Mouse (Mus musculus): ENCODE data around the gene Hapln1. TPM values are rescaled to one million over a fixed set of nuclear protein-coding genes. Genes with fewer than 3 reads are reported as not detected.
A peak's percentile ranks its signal among the peaks of the same experiment; 100 is the strongest.

Gene Hapln1
- total RNA-seq, 1 experiment = 0.58 TPM

DNA sequence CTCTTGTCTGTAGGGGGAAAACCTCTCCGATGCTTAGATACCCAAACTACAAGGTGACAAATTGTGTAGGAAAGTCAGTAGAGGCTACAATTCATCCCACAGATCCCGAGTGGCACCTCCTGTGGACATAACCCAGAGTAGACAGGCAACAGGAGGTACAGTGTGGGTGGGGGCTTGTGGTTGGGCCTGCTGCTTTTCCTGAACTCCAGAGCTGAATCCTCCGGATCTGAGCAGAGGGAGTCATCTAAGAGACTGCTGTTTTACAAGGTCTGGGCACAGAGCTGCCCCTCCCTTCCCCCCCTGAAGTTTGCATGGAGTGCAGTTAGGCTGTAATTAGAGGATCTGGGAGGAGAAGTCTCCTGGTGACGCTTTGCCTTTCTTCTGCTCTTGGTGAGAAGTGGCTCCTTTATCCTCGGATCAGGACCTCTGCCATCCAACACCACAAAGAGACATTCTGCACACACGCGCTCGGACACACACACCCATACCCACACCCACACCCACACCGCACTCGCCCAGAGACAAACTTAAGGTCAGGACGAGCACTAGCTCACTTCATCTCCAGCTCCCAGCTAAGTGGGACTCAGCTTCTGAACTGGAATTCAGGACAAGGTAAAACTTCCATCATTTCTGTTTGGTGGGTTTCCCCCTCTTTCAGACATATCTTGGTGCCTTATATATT, 846 bp downstream of the Hapln1 start:
- H3K4me1 ChIP-seq (ENCODE audit: control insufficient read depth in 2 of 2, insufficient read depth in 2 of 2, low read length in 2 of 2, poor library complexity in 1 of 2) = peaks cover 0 to 2% of the 10 kb centered on the region in 2 experiments; a peak in 1 of 4 replicates
- H3K36me3 ChIP-seq (ENCODE audit: control insufficient read depth, insufficient read depth, low read length, poor library complexity, severe bottlenecking) = no peaks in the 10 kb centered on the region
- TF ChIP-seq CHD2 (IDR thresholded peaks at IDR 0.05; ENCODE audit: low read depth, low read length) (no peak), HCFC1 (IDR thresholded peaks at IDR 0.05; ENCODE audit: borderline replicate concordance, insufficient read depth, low read length) (no peak), MAFK (IDR thresholded peaks at IDR 0.05; ENCODE audit: insufficient read depth, low read depth, low read length) (no peak), ZNF384 (IDR thresholded peaks at IDR 0.05; ENCODE audit: low read depth, low read length) (no peak), ZC3H11A (IDR thresholded peaks at IDR 0.05; ENCODE audit: borderline replicate concordance, low read depth, low read length) (no peak)
- in situ Hi-C loops (cut with MboI; ENCODE audit: low sequenced_read_pairs in 2 of 2, unreplicated experiment in 2 of 2) = no loop called here
- no peaks in the 10 kb centered on the region for H3K9me3 ChIP-seq (ENCODE audit: control insufficient read depth, insufficient read depth, low read depth, low read length)
- DNase-seq (ENCODE audit: low read depth, low spot score) = no peak
- H3K4me3 ChIP-seq (ENCODE audit: insufficient read depth in 1 of 2, low read depth in 1 of 2, low read length in 2 of 2, poor library complexity in 1 of 2, severe bottlenecking in 1 of 2) = no peak overlapping the region
- no peak overlapping the region for H3K27ac ChIP-seq (ENCODE audit: insufficient read depth, low read depth, low read length, poor library complexity, severe bottlenecking)
- no peak overlapping the region for H3K9ac ChIP-seq (ENCODE audit: insufficient read depth, low read depth, low read length, poor library complexity, severe bottlenecking)

DNA sequence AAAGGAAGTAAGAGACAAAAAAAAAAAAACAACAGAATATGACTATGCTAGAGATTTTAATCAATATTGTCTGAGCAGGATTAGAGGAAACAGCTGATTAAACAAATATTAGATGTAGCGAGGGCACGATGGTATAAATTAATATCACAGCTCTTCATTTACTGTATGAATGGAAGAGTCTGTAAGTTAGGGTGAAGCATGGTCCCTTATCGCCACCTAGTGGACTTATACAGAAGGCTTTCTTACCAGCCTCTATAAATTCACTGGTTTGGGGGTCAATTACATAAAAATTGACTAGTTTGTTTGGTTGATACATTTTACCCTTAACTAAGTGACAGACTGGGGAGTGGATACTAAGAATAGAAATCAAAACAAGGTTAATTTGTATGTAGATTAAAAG, 3.4 kb downstream of the Hapln1 start:
- Histone ChIP-seq H3K36me3 (ENCODE audit: control insufficient read depth, insufficient read depth, low read length, poor library complexity, severe bottlenecking) (no peaks in the 10 kb centered on the region), H3K4me3 (ENCODE audit: insufficient read depth in 1 of 2, low read depth in 1 of 2, low read length in 2 of 2, poor library complexity in 1 of 2, severe bottlenecking in 1 of 2) (no peak overlapping the region), H3K9me3 (ENCODE audit: control insufficient read depth, insufficient read depth, low read depth, low read length) (no peaks in the 10 kb centered on the region), H3K27ac (ENCODE audit: insufficient read depth, low read depth, low read length, poor library complexity, severe bottlenecking) (no peak overlapping the region), H3K9ac (ENCODE audit: insufficient read depth, low read depth, low read length, poor library complexity, severe bottlenecking) (no peak overlapping the region), H3K4me1 (ENCODE audit: control insufficient read depth in 2 of 2, insufficient read depth in 2 of 2, low read length in 2 of 2, poor library complexity in 1 of 2) (peaks cover 0 to 2% of the 10 kb centered on the region in 2 experiments; a peak in 1 of 4 replicates)
- peak; percentile 48 for DNase-seq (ENCODE audit: low read depth, low spot score)
- TF ChIP-seq HCFC1 (IDR thresholded peaks at IDR 0.05; ENCODE audit: borderline replicate concordance, insufficient read depth, low read length) (no peak), ZC3H11A (IDR thresholded peaks at IDR 0.05; ENCODE audit: borderline replicate concordance, low read depth, low read length) (peak; percentile 83), MAFK (IDR thresholded peaks at IDR 0.05; ENCODE audit: insufficient read depth, low read depth, low read length) (no peak), ZNF384 (IDR thresholded peaks at IDR 0.05; ENCODE audit: low read depth, low read length) (no peak), CHD2 (IDR thresholded peaks at IDR 0.05; ENCODE audit: low read depth, low read length) (no peak)
- in situ Hi-C loops (cut with MboI; ENCODE audit: low sequenced_read_pairs in 2 of 2, unreplicated experiment in 2 of 2) = no loop called here

DNA sequence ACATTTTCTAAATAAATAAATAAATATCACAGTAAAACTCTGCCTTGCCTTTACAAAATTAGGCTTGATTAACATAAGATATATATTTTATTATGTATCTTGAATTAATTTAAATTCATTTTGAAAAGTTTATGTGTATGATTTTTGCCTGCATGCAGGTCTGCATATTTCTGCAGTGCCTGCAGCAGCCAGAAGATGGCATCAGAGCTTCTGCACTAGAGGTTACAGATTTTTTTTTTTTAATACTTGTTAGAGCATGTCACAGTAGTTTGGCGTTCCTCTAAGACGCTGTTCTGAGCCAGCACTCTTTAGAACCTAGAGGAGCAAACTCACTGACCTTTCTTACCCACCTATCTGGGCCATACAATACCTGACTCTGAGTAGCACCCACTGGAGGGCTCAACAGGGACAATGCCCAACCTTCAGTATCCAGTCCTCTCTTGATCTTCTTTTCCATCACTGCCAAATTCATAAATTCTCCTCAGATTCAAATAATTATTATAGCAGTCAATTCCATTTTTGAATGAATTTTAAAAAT, 8.7 kb downstream of the Hapln1 start:
- no peak for DNase-seq (ENCODE audit: low read depth, low spot score)
- H3K4me1 ChIP-seq (ENCODE audit: control insufficient read depth in 2 of 2, insufficient read depth in 2 of 2, low read length in 2 of 2, poor library complexity in 1 of 2) = no peaks in the 10 kb centered on the region
- no peaks in the 10 kb centered on the region for H3K36me3 ChIP-seq (ENCODE audit: control insufficient read depth, insufficient read depth, low read length, poor library complexity, severe bottlenecking)
- no peak overlapping the region for H3K9ac ChIP-seq (ENCODE audit: insufficient read depth, low read depth, low read length, poor library complexity, severe bottlenecking)
- H3K4me3 ChIP-seq (ENCODE audit: insufficient read depth in 1 of 2, low read depth in 1 of 2, low read length in 2 of 2, poor library complexity in 1 of 2, severe bottlenecking in 1 of 2) = no peak overlapping the region
- in situ Hi-C loops (cut with MboI; ENCODE audit: low sequenced_read_pairs in 2 of 2, unreplicated experiment in 2 of 2) = no loop called here
- H3K27ac ChIP-seq (ENCODE audit: insufficient read depth, low read depth, low read length, poor library complexity, severe bottlenecking) = no peak overlapping the region
- no peaks in the 10 kb centered on the region for H3K9me3 ChIP-seq (ENCODE audit: control insufficient read depth, insufficient read depth, low read depth, low read length)
- TF ChIP-seq HCFC1 (IDR thresholded peaks at IDR 0.05; ENCODE audit: borderline replicate concordance, insufficient read depth, low read length) = no peak
- TF ChIP-seq CHD2 (IDR thresholded peaks at IDR 0.05; ENCODE audit: low read depth, low read length) = no peak
- TF ChIP-seq ZNF384 (IDR thresholded peaks at IDR 0.05; ENCODE audit: low read depth, low read length) = peak; percentile 85
- TF ChIP-seq ZC3H11A (IDR thresholded peaks at IDR 0.05; ENCODE audit: borderline replicate concordance, low read depth, low read length) = peak; percentile 26; the same call in 1 of the 2 replicates
- no peak for TF ChIP-seq MAFK (IDR thresholded peaks at IDR 0.05; ENCODE audit: insufficient read depth, low read depth, low read length)

DNA sequence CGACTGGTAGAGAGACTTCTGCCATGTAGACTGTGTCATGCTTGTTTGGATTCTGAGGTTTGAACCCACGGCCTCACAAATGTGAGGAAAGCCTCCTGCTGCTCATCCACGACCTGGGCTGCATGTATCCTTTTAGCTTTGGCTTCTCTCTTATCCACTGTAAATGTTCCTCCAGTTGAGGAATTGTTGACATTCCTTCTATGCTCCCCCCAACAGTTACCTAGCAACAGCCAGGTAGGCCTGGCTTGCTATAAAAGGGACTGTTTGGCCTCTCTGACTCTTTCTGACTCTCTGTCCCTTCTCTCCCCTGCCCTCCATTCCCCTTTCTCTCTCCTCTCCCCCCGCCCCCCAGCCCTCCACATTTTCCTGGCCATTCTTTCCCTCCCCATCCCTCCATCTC, 9.9 kb downstream of the Hapln1 start:
- TF ChIP-seq ZC3H11A (IDR thresholded peaks at IDR 0.05; ENCODE audit: borderline replicate concordance, low read depth, low read length) (no peak), CHD2 (IDR thresholded peaks at IDR 0.05; ENCODE audit: low read depth, low read length) (no peak), ZNF384 (IDR thresholded peaks at IDR 0.05; ENCODE audit: low read depth, low read length) (no peak)
- in situ Hi-C loops (cut with MboI; ENCODE audit: low sequenced_read_pairs in 2 of 2, unreplicated experiment in 2 of 2) = no loop called here
- DNase-seq (ENCODE audit: low read depth, low spot score) = no peak
- H3K36me3 ChIP-seq (ENCODE audit: control insufficient read depth, insufficient read depth, low read length, poor library complexity, severe bottlenecking) = no peaks in the 10 kb centered on the region
- H3K4me1 ChIP-seq (ENCODE audit: control insufficient read depth in 2 of 2, insufficient read depth in 2 of 2, low read length in 2 of 2, poor library complexity in 1 of 2) = no peaks in the 10 kb centered on the region
- H3K9me3 ChIP-seq (ENCODE audit: control insufficient read depth, insufficient read depth, low read depth, low read length) = no peaks in the 10 kb centered on the region
- no peak overlapping the region for H3K4me3 ChIP-seq (ENCODE audit: insufficient read depth in 1 of 2, low read depth in 1 of 2, low read length in 2 of 2, poor library complexity in 1 of 2, severe bottlenecking in 1 of 2)
- H3K27ac ChIP-seq (ENCODE audit: insufficient read depth, low read depth, low read length, poor library complexity, severe bottlenecking) = no peak overlapping the region
- no peak overlapping the region for H3K9ac ChIP-seq (ENCODE audit: insufficient read depth, low read depth, low read length, poor library complexity, severe bottlenecking)

All from ES-E14 (cell line).